Mouse (Mus musculus) retina, adult 2 months (tissue): ENCODE measurements around the gene Zfp119b.
A peak's percentile ranks its signal among the peaks of the same experiment; 100 is the strongest.

Experiments used
- DNase-seq: peaks from one replicate; pipeline ENCODE4 v3.0.0-alpha.2; 2012; ENCODE audit warnings: low read depth, low spot score

Zfp119b gene

DNA sequence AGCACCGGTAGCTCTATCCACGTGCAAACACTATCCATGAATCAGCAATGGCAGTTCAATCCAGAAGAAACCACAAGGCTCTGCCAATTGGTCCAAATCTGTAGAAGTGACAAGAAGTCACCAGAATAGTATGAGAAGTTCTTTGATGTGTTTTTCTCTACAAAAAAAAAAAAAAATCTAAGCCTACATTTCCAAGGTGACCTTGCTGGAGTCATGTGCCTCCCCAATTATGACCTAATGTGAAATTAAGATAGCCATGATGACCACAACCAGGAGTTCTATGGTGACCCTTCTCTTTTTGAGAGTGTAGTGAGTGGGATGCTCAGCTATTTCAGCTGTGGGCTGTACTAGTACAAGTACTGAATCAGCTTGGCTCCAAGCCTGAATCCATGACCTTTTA is at the start of gene Zfp119b:
Gene Zfp119b, minus strand, starts transcription at position 101 of the 400 bp plus-strand sequence.
- DNase-seq = no peak

DNA sequence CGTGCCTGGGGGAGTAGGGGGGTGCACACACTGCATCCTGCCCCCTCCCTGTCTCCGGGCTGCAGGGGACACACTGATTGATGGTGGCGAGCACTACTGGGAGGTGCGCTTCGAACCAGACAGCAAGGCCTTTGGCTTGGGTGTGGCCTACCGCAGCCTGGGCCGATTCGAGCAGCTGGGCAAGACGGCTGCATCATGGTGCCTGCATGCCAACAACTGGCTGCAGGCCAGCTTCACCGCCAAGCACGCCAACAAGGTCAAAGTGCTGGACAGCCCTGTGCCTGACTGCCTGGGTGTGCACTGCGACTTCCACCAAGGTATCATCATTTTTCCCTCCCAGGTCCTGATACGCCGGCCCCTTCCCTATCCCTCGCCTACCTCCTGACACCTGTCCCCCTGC is 46.7 kb upstream of the Zfp119b start:
- no peak for DNase-seq

DNA sequence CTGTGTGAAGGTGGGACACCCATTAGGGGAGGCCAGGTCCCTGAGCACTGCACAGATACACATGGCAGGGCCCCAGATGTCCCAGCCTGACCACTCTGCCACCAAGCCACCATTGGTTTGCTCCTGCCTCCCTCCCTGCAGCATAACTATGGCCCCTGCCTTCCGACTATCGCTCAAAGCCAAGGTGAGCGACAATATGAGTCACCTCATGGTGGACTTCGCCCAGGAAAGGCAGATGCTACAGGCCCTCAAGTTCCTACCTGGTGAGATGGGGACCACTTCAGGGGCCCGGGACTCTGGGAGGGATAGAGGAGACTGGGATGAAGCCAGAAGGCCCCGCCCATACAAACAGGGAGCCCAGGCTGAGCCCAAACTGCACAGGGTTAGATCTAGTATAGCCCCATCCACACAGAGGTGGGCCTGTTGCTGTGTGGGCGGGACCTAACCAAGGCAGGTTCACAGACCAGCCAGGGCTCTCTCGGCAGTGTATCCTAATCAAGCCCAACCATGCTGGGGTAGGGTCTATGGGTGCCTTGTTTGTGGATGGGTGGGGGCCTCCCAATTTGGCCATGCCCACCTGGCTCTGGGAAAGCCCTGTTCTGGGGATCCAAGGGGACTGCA is 41.1 kb upstream of the Zfp119b start:
- DNase-seq = no peak

DNA sequence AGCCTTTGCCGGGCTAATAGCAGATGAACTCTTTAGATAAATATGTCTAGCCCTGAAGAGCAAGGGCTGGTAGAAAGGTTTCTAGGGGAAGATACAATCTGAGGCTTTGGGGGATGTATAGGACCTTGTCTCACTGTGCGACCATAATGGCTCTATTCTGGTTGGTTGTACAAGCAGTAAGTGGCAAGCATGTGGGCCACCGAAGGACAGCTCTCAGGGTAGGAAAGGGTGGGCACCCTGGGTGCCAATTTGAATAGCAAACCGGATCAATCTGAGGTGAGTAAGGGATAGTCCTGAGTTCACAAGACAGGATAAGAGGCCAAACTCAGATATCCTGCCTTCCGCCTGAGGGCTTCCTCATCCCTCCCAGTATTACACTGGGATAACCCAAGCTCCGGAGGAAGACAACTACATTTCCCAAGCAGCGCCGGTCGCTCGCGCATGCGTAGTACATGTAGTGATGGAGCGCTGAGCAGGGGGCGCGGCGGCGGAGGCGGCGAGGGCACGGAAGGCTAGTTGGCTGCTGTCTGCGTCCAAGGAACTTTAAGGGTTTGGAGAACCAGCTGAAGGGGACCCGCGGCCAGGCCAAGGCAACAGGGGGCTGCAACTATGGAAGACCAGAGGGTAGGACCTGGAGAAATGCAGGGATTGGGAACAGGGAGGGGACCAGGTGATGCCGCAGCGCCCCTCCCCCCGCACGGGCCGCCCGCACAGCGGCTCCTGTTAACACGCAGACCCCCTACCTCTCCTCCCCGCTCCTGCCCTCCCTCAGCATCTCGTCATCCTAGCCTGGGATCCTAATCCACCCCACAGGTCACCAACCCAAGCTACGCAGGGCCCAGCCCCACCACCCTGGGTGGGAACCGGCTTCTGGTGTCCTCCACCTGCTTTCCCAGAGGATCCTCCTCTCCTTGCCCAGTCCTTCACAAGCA is 37.0 kb upstream of the Zfp119b start, which contains the start of gene Fsd1:
Gene Fsd1, plus strand, starts transcription at position 480 of the 932 bp plus-strand sequence.
- peak; percentile 36 for DNase-seq

DNA sequence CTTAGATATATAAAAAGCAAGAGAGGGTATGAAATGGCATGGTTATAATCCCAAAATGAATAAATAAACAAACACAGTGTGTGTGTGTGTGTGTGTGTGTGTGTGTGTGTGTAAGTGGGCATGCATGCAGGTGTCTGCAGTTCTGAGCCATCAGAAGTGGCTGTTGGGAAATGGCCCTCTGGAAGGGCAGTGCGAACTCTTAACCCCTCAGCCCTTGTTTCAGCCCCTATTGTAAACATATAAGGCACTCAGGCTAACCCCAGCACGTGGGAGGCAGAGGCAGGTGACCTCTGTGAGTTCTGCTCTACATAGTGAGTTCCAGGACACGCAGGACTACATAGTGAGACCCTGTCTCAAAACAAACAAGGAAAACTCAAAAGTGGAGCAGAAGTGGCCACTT is 28.0 kb upstream of the Zfp119b start:
- DNase-seq = no peak

DNA sequence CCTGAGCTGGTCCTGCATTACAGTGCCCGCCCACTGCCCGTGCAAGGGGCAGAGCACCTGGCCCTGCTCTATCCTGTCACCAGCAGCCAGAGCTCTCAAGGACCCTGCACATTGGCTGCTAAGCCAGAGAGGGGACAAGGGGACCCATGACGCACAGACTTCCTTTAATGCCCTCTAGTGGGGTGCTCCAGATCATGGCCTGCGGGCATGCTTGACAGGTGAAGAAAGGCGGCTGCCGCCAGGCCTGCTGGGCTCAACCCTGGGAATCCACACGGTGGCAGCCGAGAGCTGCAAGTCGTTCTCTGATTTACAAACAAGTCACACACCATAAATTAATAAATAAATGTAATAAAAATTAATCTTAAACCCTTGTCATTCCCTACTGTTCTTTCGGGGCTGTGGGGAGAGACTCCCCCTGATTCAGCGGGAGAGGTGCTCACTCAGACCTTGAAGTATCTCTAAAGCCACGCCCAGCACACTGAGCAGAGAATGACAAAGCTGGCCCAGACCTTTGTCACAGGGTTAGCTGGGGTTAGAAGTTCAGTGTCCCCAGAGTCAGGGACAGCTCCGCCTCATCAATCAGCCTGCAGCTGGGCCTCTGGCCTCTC is 27.1 kb upstream of the Zfp119b start:
- no peak for DNase-seq

DNA sequence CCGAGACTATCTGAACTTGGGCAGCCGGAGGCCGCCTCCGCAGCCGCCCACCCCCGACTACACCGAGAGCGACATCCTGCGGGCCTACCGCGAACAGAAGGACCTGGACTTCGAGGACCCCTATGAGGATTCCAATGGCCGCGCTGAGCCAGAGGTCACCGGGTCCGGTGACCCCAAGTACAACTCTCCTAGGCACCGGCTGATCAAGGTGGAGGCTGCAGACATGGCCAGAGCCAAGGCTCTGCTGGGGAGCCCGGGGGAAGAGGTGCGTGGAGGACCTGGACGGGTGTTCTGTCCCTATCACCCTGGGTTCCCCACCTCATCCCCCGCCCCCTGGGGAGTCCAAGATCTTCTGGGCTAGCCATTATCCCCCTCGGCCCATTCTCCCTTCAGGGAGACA is 22.2 kb upstream of the Zfp119b start:
- DNase-seq = no peak

DNA sequence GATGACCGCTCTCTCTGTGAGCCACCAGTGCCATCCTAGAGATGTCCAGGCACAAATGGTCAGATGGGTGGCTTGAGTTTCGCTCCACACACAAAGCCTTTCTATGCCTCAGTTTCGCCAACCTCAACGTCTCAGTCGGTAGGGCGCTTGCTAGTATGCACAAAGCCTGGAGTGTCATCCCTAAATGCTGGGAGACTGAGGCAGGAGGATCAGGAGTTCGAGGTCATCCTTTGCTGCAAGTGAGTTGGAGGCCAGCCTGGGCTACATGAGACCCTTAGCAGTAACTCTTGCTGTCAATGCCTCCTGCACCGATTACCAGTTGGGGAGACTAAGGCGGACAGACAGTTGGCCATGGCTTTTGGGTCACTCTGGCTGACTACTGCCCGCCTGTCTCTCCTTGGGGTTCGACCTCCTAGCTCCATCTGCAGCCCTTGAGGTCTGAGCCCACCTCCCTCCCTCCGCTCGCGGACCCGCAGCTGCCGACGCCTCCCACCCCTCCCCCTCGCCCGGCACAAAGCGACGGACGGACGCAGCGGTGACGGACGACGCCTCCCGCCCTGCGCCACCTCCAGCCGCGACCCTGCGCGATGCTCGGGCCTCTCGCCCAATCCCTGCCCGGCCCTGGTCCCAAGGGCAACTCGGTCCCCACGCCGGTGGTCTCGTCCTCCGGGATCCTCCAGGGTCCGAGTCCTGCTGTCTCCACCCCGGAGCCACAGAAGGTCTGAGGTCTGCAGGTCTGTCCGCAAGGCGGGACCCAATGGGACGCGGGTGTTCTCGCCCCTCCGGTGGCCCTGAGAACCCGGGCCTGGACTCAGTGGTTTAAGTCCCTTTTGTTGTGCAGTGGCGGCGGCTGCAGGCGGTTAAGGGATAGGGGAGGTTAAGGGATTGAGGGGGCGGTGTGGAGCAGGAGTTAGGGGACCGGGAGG is 20.9 kb upstream of the Zfp119b start, which contains the start of gene Shd:
Gene Shd, plus strand, starts transcription at position 502 of the 926 bp plus-strand sequence.
- no peak for DNase-seq

DNA sequence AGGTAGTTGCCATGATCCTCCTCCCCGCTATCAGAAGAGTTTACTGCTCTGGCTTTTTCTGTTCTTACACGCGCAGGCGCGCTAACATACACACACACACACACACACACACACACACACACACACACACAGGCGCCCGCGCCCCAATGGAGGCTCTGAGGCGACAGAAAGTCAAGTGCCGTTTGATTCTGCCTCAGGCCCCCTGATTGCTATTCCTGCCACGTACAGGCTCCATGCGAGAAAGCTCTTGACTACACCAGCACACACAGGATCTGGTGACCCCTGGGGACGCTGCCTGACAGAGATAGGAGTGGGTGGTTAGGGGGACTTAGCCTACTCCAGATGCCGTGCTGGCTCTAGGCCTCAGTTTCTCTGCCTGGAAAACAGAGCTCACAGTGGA is 20.3 kb upstream of the Zfp119b start:
- no peak for DNase-seq

GRCm38 (mm10) chr17:55968210-55968609 is 18.9 kb upstream of the Zfp119b start:
- DNase-seq = no peak

- DNase-seq = no peak
These were observed 17.9 kb upstream of the Zfp119b start for GRCm38 (mm10) chr17:55967186-55967585.

GRCm38 (mm10) chr17:55964996-55965395 is 15.7 kb upstream of the Zfp119b start:
- DNase-seq = no peak

DNA sequence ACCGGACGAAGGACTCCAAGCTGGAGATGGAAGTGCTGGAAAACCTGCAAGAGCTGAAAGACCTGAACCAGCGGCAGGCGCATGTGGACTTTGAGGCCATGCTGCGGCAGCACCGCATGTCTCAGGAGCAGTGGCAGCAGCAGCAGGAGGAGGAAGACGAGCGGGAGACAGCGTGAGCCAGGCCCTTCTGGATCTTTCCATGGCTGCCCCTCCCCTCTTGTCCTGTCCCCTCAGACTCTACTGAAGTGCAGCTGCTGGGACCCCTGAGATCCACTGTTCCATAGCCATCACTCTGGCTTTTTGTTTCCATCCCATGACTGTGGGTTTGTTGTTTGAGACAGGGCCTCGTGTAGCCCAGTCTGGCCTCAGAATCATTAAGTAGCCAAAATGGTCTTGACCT is 15.2 kb upstream of the Zfp119b start:
- no peak for DNase-seq

DNA sequence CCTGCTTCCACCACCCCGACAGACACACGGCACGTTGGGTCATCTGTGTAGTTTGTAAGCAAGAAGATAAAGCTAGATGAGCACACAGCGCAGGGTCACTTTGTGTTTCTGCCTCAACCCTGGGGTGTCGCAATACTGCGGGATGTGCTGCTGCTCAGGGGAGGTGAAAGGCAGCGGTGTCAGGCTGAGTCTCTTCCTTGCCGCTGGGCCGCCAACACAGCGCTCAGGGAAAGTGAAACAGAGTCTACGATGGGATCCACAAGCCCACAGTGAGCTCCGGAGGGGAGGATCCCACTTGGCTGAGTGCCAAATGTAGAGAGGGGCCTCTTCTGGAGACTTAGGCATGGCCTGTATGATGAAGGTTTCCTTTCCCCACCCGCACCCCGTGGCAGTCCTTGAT is 13.9 kb upstream of the Zfp119b start:
- DNase-seq = no peak

DNA sequence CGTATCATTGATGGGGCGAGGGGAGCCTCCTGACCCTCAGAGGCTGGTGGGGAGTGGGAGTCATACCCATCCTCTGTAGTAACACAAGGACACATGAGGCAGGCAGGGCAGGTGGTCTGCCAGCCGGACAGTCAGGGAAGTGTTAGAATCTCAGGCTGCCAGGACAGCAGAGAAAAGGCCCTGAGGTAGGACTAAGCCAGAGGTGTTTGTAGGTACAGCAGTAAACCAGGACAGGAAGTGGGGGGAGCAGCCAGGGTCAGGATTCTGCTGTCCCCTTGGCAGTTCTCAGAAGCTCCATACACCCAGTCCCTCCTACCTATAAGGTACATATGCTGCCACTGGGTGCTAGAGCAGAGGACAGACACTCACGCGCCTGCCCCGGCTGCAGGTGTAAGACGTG is 12.3 kb upstream of the Zfp119b start:
- no peak for DNase-seq

GRCm38 (mm10) chr17:55960791-55961190 is 11.5 kb upstream of the Zfp119b start:
- DNase-seq = no peak

DNA sequence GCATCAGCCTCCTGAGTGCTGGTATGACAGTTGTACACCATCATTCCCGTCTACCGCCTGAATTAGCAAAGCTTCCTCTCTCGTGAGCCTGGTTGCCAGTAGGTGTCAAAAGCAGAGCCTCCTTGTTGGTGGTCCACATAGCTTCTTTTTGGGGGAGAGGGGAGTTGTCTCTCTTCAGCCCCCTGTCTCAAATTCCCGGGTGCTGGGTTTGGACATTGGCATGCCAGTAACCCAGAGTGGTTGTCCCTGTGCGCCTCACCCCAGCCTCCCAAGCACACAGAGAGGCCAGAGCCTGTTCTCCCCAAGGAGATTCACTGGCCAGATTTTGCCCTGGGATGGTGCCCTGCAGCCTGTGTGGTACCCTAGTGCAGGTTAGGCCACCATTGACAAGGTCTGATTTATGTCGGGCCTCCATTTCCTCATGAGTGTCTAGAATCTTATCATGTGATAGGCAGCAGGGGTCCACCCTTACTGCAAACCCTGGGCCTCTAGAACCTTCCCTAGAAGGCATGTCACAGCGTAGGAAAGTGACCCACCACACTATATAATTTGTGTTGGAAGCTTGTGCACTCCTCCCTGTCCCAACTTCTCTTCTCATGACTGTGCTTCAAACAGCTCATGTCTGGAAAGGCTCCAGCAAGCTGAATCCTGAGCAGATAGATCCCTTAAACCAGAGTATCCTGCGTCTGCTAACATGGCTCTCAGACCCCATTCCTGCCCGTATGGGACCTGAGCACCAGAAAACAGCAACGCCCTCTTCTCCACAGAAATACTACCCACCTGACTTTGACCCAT is 10.8 kb upstream of the Zfp119b start:
- DNase-seq = no peak

DNA sequence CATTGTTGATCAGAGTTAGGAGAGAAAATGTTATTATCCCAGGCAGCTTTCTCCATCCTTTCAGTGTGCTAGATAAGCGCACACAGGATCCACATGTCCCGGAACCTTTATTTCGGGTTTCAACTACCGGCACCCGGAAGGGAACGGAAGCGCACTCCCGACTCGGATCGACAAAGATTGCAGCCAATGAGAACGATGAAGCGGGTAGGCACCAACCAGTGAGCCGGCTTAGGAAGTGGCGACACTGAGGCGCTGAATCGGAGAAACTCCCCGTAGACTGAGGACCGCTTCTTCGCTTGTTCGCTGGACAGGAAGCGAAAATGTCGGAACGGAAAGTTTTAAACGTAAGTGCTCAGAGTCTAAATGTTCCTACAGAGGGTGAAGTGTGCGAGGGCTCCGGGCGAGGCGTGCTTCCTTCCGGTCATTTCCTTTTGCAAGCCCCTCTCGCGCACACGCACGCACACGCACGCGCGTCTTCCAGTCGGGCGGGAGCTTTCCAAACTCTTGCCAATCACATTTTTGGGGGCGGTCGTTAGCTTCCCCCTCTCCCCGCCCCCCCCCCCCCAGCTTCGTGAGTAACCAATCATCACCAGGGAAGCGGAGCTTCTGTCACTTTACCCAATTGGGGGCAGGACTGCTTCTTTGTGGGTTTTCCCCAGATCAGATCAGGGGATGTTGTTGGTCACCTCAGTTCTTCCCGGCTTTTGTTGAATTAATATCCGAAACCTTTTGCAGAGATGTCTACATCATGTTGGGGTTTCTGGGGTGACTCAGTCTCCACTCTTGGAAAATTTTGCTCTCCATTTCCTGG is 9.8 kb upstream of the Zfp119b start, which contains the start of gene Yju2:
Gene Yju2, plus strand, starts transcription at position 182 of the 811 bp plus-strand sequence.
- peak; percentile 94 for DNase-seq

GRCm38 (mm10) chr17:55958584-55958886 is 9.2 kb upstream of the Zfp119b start:
- DNase-seq = no peak
